Mouse (Mus musculus) erythroid progenitor cell, adult 5-6 weeks (primary cell): ENCODE data around the gene Chmp6. TPM values are rescaled to one million over a fixed set of nuclear protein-coding genes. Genes with fewer than 3 reads are reported as not detected.

Source experiments
- ATAC-seq: replicated peaks from 2 replicates; pipeline ENCODE4 v1.8.0; 2016; ENCODE audit warnings: moderate number of reproducible peaks, mild to moderate bottlenecking, moderate TSS enrichment, inconsistent platforms; ENCODE audit not compliant: poor library complexity, low FRiP score, severe bottlenecking
- total RNA-seq, 2 experiments: library from RNA; stranded (forward) in 1 of 2; stranded (reverse) in 1 of 2; fragments of 150-400 nt in 1 of 2; fragments of 186-747, 209-891 nt in 1 of 2; gene quantifications; 2 replicates each; pipeline versions ENCODE4 v1.2.3 to v1.2.4; 2015 to 2017; ENCODE audit warnings: low replicate concordance in 2 of 2

Chmp6 gene
- total RNA-seq, 2 experiments from 2014 or later, result 1.3 to 10.3 TPM

DNA sequence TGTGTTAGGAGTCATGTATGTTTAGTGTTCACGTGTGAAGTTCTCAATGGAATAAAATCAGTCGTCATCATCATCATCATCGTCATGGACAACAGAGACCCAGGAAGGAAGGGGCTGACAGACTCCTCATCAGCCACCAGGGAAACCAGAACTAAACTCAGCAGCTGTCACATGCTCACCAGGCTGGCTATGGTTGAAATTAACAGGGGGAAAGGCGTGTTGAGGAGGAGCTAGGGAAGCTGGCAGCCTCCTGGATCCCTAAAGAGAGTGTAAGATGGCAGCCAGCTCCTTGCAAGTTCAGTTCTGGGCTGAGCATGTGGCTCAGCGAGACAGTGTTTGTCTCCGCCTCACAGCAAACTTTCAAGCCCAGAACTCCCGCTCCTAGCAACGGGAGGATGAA is 21.5 kb downstream of the Chmp6 start:
- no peak for ATAC-seq

DNA sequence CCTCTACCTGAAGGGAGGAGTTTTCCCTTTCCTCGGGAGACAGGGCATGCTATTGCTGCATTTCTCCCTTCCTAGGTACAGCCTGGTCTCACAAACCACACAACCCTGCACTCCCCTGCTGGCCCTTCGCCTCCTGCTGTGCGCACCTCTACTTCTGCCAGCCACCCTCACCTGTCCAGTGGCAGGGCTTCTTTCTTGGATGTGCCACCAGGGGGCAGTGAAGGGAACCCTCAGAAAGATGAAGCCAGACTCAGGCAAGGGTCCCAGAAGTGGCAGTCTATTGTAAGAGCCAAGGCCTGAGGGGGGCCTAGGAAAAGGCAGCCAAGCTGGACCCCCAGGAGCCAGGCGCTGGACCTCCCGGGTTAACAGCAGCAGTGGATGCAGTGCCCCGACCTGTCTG is 22.2 kb downstream of the Chmp6 start:
- no peak for ATAC-seq

DNA sequence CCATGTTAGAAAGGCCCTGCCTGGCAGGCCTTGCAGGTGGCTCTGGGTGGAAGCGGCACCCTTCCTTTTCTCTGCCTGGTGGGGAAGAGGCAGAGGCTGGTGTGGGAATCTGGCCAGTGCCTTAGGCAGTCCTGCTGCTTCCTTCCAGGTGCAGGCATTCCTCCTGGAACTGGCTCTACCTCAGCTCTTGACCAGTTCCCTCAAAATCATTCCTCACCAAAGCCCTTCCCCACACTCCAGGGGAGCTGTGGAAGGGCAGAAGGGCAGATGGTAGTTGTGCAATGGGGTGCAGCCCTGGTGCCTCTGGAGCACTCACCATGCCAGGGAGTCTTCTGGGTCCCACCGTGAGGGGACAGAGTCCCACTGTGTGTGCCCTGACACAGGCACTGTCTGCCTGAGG is 23.2 kb downstream of the Chmp6 start:
- no peak for ATAC-seq

DNA sequence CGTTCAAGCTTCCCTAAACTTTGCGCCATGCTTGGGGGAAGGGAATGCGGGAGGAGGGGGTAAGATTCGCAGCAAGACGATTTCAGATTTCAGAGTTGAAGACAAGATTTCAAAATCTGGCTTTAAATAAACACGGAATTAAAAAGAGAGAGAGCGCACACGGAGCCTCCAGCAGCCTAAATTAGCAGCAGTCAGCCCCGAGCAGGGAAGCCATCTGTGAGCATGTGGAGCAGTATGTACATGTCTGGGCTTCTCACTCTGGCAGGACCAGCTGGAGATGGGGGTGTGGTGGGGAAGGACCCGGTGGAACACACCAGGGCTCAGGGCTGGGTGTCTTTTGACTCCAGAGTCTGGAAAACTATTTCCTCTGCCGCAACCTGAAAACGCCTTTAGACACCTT is 24.0 kb downstream of the Chmp6 start:
- no peak for ATAC-seq

- ATAC-seq, result no peak
Measured at GRCm38 (mm10) chr11:119937772-119938502, 24.7 kb downstream of the Chmp6 start.

DNA sequence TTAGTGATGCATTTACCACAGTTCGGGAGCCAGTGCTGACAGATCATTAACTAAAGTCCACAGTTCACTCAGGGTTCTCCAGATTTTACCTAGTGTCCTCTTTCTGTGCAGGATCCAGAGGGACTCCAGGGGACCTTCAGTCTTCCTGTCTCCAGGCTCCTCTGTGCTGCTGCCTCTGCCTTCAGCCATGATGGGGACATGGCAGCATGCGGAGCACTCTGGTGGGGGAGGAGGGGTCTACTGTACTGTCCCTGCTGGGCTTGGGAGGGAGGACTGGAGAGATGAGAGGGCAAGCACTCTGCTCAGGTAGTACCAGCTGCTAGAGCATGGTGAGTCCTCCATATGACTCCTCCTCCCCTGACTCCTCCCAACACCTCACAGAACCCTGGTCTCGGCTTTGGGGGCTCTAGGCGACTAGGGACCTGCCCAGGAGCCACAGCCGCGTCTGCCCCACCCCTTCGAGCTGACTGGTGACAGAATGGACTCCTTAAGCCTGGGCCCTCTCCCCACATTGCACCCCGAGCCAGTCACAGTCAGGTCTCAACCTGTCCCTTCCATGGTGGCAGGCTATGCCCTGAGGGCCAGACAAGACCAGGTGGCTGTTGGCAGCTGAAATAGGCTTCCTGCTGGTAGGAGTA is 26.0 kb downstream of the Chmp6 start:
- ATAC-seq, result no peak

DNA sequence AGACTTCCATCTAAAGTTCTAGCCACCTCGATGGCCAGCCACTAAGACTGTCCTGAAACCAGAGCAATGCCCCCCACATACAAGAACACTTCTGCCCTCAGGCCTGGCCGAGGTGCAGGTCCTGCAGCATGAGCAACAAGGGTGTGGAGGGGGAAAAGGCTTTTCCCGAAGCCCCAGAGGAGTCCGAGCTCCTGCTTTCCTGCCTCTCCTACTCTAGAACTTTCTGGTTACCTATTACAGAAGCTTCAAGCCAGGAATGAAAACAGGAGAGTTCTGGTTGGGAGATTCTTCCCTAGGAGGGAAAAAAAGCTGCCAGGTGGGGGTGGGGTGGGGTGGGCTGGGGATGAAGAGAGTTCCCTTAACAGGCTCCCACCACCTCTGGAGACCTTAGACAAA is 26.5 kb downstream of the Chmp6 start:
- ATAC-seq, result no peak

DNA sequence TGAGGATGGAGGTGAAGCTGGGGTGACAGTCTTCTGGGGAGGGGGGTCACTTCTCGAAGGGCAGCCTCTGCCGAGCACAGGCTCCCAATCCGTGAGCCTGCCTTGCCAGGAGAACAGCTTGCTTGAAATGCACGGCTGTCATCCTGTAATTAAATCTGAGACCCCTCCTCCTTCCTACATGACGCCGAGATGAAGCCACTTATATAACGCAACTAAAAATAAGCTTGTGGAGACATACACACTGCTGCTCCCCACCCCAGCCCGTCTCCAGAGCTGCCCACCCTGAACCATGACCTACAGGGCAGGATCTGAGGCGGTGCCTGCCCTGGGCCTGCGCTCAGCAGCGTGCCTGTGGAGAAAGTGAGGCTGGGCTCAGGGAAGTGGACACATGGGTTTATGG is 26.9 kb downstream of the Chmp6 start:
- ATAC-seq, result no peak

- ATAC-seq, result no peak
Measured at GRCm38 (mm10) chr11:119941794-119942193, 28.6 kb downstream of the Chmp6 start.

- no peak for ATAC-seq
Measured at GRCm38 (mm10) chr11:119942201-119942726, 29.0 kb downstream of the Chmp6 start.

GRCm38 (mm10) chr11:119942727-119943427 is 29.6 kb downstream of the Chmp6 start, which contains the start of gene Baiap2:
Gene Baiap2, plus strand, starts transcription at chr11:119942763.
- ATAC-seq, result peak; percentile 94

DNA sequence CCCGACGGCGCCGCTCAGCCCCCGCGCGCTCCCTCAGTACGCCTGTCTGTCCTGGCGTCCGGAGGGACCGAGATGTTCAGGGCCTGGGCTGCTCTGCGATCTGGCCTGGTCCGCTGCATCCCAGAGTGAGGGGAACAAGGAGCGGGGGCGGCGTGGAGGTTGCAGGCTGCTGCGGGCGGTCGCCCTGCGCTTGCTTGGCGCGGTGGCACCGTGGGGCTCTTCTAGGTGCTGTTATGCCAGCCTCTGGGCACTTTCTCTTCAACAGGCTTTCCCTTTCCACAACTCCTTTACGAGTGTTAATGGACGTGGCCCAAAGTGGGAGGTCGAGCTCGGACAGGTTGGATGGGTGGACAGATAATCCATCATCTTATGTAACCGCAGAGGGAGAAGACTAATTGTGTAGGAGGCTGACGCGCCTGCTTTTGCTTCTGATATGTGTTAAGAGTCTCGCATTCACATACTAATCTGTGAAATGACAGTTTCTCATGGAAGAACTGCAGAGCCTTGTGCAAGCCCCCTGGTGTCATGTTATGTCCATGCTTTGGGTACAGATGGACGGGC is 30.3 kb downstream of the Chmp6 start:
- no peak for ATAC-seq

- ATAC-seq, result no peak
Measured at GRCm38 (mm10) chr11:119945343-119945742, 32.1 kb downstream of the Chmp6 start.

- ATAC-seq, result no peak
Measured at GRCm38 (mm10) chr11:119947426-119947825, 34.2 kb downstream of the Chmp6 start.

- no peak for ATAC-seq
Measured at GRCm38 (mm10) chr11:119947897-119948296, 34.7 kb downstream of the Chmp6 start.

DNA sequence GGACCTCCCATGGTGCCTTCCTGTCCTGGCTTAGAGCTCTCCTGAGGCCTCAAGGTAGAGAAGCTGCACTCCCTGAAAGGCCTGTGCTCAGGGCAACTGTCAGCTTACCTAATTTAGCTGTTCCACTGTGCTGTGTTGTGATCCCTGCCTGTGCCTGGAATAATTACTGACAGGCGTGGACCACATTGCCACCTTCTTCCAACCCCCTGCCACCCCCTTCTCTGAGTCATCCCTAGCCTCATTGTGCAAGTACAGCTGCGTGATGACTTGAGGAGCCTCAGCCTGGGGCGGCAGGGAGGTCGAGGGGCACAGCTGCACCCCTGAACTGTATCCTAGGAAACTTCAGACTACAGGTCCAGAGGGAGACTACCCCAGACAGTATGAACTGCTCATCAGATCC is 35.1 kb downstream of the Chmp6 start:
- ATAC-seq, result no peak

GRCm38 (mm10) chr11:119948803-119949202 is 35.6 kb downstream of the Chmp6 start:
- ATAC-seq, result no peak

GRCm38 (mm10) chr11:119950535-119950934 is 37.3 kb downstream of the Chmp6 start:
- no peak for ATAC-seq

GRCm38 (mm10) chr11:119951326-119951725 is 38.1 kb downstream of the Chmp6 start:
- no peak for ATAC-seq

DNA sequence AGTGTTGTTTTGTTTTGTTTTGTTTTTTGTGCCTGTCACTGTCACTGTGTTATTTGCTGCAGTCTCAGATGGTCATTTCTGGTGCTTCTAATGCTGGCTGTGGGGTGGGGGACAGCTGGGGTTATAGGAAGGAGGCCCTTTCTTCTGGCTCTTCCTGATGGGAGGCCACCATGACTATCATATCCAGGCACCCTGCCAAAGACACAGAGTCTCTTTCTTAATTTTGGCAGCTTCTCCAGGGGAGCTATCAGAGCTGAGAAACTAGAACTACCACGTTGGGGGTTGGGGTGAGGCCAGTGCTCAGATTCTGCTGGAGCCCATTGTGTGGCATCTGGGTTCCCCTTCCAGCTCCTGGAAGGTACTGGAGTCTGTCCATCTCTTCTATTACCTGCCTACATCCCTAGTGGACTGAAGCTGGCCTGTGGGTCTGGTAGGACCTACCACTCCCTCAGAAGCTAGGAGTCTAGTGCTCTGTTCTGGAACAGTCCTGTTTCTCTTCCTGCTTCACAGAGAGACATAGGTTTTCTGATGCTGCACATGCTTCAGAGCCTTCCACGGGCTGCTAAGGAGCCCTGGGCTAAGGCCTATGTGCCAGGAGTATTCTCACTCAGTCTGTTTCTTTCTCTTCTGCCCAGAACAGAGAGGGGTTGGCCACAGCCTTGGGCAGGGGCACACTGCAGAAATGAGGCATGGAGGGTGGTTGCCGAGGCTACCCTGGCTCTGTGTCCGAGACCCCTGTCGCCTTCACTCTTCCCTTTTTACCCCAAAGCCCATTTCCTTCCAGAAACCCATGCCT is 39.4 kb downstream of the Chmp6 start:
- ATAC-seq, result no peak
